Mouse (Mus musculus) stomach, embryonic 15.5 days (tissue): ENCODE data around the gene Dhx37. TPM values are rescaled to one million over a fixed set of nuclear protein-coding genes. Genes with fewer than 3 reads are reported as not detected.
A peak's percentile ranks its signal among the peaks of the same experiment; 100 is the strongest.

Experiments
- ATAC-seq: fragments of 200-750 bp; cut with Nextera tagmentation; 2 replicates; pipeline ENCODE4 v1.8.0; 2017; ENCODE audit warnings: low read depth, moderate number of reproducible peaks, moderate TSS enrichment; ENCODE audit not compliant: insufficient read depth, low FRiP score
- H3K27ac ChIP-seq: fragments of 300-500 bp; sonication (generic); 2 replicates; pipeline ENCODE4 v1.5.1; 2015; ENCODE audit warnings: mild to moderate bottlenecking, inconsistent platforms
- H3K27me3 ChIP-seq: fragments of 300-500 bp; sonication (generic); replicated peaks from 2 replicates; pipeline ENCODE4 v1.6.1; 2015; ENCODE audit warnings: inconsistent platforms
- H3K36me3 ChIP-seq: fragments of 300-500 bp; sonication (generic); 2 replicates; pipeline ENCODE4 v1.6.1; 2015; ENCODE audit warnings: inconsistent platforms
- H3K4me1 ChIP-seq: fragments of 300-500 bp; sonication (generic); 2 replicates; pipeline ENCODE4 v1.6.1; 2015; ENCODE audit warnings: inconsistent platforms
- H3K4me2 ChIP-seq: fragments of 300-500 bp; sonication (generic); 2 replicates; pipeline ENCODE4 v1.6.1; 2015; ENCODE audit warnings: mild to moderate bottlenecking, inconsistent platforms
- H3K4me3 ChIP-seq: fragments of 300-500 bp; sonication (generic); replicated peaks from 2 replicates; pipeline ENCODE4 v1.5.1; 2015; ENCODE audit warnings: inconsistent platforms
- H3K9ac ChIP-seq: fragments of 300-500 bp; sonication (generic); 2 replicates; pipeline ENCODE4 v1.6.1; 2015; ENCODE audit warnings: inconsistent platforms
- H3K9me3 ChIP-seq: fragments of 300-500 bp; sonication (generic); 2 replicates; pipeline ENCODE4 v1.6.1; 2016; ENCODE audit warnings: inconsistent platforms
- WGBS: fragments of 180-500 bp; shearing (Covaris S2); methylation state at CpG from one replicate; pipeline ENCODE4 v1.1.7; 2015; 5-methylcytosine and 5-hydroxymethylcytosine counted together
- polyA plus RNA-seq: library from polyadenylated mRNA; unstranded; fragments of >200 nt; fragmentation: Nextera tagmentation; extraction: Ambion mirVana; gene quantifications from 2 replicates; pipeline ENCODE4 v1.2.1, GENCODE M21; 2015

Gene Dhx37
- polyA plus RNA-seq, 1 experiment from 2014 or later: 11.5 TPM

DNA sequence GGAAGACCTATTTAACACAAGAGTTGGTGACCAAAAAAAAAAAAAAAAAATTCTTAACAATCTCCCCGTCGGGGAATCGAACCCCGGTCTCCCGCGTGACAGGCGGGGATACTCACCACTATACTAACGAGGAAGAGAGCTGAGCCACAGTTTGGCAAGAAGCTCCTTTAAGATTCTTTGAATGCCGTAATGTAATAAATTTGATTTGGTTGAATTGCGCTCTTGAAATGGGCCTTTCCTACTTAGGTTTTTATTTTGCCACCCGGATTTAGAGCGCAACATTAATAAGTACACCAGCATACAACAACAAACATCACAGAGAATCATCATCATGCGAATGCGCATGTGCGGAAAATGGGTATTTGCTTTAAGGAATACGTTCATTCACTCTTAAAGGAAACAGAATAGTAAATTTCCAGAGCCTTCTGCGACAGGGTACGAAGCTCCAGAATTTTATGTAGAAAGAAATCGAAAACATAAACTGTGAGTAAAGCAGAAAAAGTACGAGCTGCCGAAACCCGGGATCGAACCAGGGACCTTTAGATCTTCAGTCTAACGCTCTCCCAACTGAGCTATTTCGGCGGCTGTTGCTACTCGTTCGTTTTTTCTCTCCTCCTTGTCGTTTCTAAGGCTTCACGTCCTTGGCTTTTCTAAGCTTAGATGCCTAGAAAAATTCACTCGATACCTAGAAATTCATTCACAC lies 28.2 kb downstream of the Dhx37 start:
- H3K4me2 ChIP-seq: peak overlapping the region; percentile 82
- peak overlapping the region; percentile 45; the same call in 1 of the 2 replicates for H3K9ac ChIP-seq
- WGBS: under 1% methylated on average over 31 of the region's 31 CpGs
- no peaks in the 10 kb centered on the region for H3K36me3 ChIP-seq
- H3K27me3 ChIP-seq: no peaks in the 10 kb centered on the region
- ATAC-seq: peak; percentile 54
- peaks cover 17% of the 10 kb centered on the region for H3K4me1 ChIP-seq
- H3K27ac ChIP-seq: peak overlapping the region; percentile 90
- H3K9me3 ChIP-seq: no peaks in the 10 kb centered on the region
- peak overlapping the region; percentile 60 for H3K4me3 ChIP-seq

DNA sequence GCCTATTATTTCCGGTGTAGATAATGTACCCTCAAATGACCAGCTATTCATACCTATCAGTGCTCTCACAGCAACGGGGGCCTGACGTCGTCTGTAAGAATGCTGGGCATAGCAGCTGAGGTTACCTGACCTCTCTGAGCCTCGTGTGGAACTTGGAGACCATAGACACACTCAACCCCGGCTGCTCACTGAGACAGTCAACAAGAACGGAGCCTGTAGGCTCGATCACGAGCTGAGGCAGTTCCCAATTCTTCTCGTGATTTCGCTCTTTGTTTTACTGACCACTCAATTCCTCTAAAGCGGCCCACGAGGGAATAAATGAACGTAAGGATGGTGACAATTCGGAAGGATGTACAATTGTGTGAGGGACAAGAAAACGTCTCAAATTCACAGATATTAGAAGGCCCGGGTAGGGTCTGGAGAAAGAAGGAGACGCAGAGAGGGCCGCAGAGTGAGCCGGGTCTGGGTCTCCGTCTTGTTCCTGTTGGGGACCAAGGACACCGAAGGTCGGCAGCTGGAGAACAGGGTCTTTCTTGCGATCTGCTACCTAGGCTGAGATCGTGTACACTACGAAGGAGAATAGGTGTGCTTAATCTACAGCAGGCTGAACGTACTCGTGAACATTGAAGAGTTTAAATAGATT lies 28.9 kb downstream of the Dhx37 start:
- Histone ChIP-seq H3K9me3 (no peaks in the 10 kb centered on the region), H3K4me2 (peak overlapping the region; percentile 82), H3K4me3 (peak overlapping the region; percentile 60), H3K4me1 (peaks cover 16% of the 10 kb centered on the region), H3K36me3 (no peaks in the 10 kb centered on the region), H3K27ac (peak overlapping the region; percentile 88), H3K27me3 (no peaks in the 10 kb centered on the region), H3K9ac (peak overlapping the region; percentile 45)
- WGBS: under 1% methylated on average over 28 of the region's 28 CpGs
- ATAC-seq: peak; percentile 10; the same call in 1 of the 2 replicates

DNA sequence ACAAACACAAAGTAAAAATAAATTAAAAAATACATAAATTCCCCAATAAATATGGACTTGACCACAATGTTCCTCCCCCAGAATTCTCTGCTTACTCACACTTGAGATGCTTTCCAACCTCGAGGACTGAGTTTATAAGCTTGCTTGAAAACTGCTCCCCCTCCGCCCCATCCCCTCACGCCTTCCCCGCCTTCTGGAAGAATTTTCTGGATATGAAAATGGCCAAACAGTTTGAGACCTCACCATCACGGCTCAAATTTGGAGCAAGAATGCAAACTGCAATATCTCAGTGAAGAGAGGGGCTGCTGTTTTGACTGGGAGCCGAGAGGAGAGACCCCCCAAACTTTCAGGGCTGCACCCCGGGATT lies 29.4 kb downstream of the Dhx37 start:
- Histone ChIP-seq H3K4me3 (peak overlapping the region; percentile 60), H3K27me3 (no peaks in the 10 kb centered on the region), H3K9ac (peak overlapping the region; percentile 45), H3K9me3 (no peaks in the 10 kb centered on the region), H3K4me2 (peak overlapping the region; percentile 82), H3K4me1 (peaks cover 11% of the 10 kb centered on the region; the same call in 1 of the 2 replicates), H3K36me3 (no peaks in the 10 kb centered on the region), H3K27ac (peak overlapping the region; percentile 88)
- no peak for ATAC-seq
- WGBS: 1% methylated on average over 7 of the region's 7 CpGs

DNA sequence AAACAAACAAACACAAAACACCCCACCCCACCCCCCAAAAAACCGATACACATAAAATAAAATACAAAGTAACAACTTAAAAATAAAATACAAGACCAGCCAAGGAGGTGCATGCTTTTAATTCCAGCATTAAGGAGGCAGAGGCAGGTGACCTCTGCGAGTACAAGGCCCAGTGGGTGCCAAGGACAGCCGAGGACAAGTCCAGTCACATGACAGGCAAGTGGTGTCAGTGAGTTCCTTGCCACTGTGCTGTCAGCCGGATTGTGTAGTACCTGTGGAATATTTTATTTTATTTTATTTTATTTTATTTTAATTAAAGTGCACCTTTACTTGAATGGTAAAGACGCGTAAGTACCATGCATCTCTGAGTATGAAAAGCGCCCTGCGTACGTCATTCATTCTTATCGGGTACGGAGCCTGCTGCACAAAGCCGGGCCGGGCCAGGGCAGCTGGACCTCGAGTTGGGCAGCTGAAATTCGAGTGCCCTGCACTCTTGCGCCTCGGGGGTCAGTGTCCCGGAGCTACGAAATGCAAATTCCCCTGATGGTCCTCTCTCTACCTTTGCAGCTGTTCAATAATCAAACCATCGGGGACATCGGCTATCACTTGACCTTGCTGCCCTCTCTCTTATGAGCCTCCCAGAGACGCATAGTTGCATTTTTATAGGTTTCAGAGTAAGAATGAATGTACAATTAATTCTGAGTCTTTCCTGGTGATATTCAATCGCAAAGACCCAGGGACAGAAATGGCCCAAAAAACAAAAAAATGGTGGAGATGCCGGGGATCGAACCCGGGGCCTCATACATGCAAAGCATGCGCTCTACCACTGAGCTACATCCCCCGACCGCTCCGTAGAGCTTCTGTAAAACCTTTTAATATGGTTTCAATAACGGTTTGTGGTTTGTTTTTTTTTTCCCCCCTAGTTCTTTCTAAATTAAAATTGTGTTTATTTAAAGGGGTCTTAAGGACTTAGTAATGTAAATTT lies 30.1 kb downstream of the Dhx37 start:
- H3K27ac ChIP-seq: no peak overlapping the region
- H3K4me3 ChIP-seq: peak overlapping the region; percentile 42
- H3K36me3 ChIP-seq: no peaks in the 10 kb centered on the region
- 0 out of 2 replicates have a peak, but pooled peaks have one; percentile 9 for ATAC-seq
- no peak overlapping the region for H3K9ac ChIP-seq
- 15% methylated on average over 31 of the region's 31 CpGs for WGBS
- H3K4me1 ChIP-seq: peaks cover 9% of the 10 kb centered on the region; the same call in 1 of the 2 replicates
- no peaks in the 10 kb centered on the region for H3K27me3 ChIP-seq
- H3K4me2 ChIP-seq: peak overlapping the region; percentile 82
- H3K9me3 ChIP-seq: no peaks in the 10 kb centered on the region

DNA sequence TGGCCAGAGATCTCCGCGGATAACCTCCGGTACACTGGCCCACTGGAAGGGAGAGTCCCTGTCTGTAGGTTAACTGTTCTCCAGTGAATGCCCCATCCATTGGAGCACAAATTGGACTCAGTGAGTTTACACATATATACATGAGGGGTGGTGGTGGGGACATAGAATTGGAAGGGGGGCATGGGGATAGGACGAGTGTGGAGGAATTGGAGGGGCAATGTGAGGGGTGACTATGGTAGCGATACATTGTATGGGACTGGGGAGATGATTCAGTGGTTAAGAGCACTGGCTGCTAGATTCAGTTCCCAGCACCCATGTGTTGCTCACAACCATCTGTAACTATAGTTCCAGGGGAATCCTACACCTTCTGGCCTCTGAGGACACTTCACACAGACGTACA lies 30.9 kb downstream of the Dhx37 start:
- 63% methylated on average over 6 of the region's 6 CpGs for WGBS
- peaks cover 9% of the 10 kb centered on the region; the same call in 1 of the 2 replicates for H3K4me1 ChIP-seq
- H3K27me3 ChIP-seq: no peaks in the 10 kb centered on the region
- H3K9me3 ChIP-seq: no peaks in the 10 kb centered on the region
- no peak overlapping the region for H3K27ac ChIP-seq
- H3K36me3 ChIP-seq: no peaks in the 10 kb centered on the region
- H3K4me3 ChIP-seq: no peak overlapping the region
- no peak for ATAC-seq
- H3K4me2 ChIP-seq: no peak overlapping the region
- no peak overlapping the region for H3K9ac ChIP-seq

DNA sequence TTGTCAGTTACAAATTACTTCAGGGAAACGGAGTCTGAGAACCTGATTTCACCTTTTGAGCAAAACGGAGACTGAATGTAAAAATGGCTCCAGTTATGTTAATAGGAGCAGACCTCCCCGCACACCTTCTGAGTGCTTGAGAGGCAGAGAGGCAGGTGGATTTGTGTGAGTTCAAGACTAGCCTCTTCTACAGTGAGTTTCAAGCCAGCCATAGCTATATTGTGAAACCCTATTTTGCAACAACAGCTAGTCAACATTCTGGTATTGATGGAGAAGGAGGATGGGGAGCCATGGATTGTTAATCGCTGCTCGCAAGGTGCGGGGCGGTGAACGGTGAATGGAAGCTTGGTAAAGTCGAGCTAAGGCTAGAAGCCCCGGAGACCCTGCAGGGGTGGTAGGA lies 31.4 kb downstream of the Dhx37 start:
- Histone ChIP-seq H3K9me3 (no peaks in the 10 kb centered on the region), H3K4me1 (peaks cover 8% of the 10 kb centered on the region; the same call in 1 of the 2 replicates), H3K9ac (no peak overlapping the region), H3K4me3 (no peak overlapping the region), H3K36me3 (no peaks in the 10 kb centered on the region), H3K27ac (no peak overlapping the region), H3K27me3 (no peaks in the 10 kb centered on the region), H3K4me2 (no peak overlapping the region)
- no peak for ATAC-seq
- 55% methylated on average over 10 of the region's 10 CpGs for WGBS

DNA sequence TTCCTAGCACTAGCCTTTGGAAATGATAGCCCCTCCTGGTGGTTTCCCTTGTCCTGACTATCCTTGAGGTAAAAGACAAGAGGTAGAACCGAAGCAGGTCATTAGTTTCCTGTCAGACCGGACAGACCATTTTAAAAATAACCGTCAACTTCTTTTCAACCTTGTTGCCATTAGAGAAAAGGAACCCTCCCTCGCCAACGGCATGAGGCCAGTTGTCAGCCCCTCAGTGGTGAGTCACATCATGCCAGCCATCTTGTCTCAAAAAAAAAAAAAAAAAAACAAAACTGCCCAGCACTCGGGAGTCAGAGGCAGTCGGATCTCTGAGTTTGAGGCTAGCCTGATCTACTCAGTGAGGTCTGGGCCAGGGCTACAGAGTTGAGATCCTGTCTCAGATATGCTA lies 33.0 kb downstream of the Dhx37 start:
- Histone ChIP-seq H3K4me2 (no peak overlapping the region), H3K9me3 (no peaks in the 10 kb centered on the region), H3K27ac (no peak overlapping the region), H3K36me3 (no peaks in the 10 kb centered on the region), H3K9ac (no peak overlapping the region), H3K27me3 (no peaks in the 10 kb centered on the region), H3K4me3 (no peak overlapping the region), H3K4me1 (0 out of 2 replicates have a peak, but pooled peaks cover 3% of the 10 kb centered on the region)
- no peak for ATAC-seq
- WGBS: 42% methylated on average over 7 of the region's 7 CpGs

DNA sequence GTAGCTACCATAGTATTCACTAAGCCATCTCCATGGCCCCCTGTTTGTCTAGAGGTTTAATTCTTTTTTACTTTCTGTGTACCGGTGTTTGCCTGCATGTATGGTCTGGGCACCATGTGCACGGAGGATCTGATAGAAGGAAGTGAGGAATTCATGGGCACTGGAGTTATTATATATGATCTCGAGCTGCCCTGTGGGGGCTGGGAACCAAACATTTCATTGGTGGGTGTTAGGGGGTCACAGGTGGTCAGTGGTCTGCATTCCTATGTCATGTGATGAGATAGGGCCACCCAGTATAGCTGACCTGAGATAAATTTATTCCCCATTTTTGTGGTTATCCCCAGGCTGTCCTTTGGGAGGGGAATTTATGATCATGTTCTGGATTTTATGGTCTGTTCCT lies 38.9 kb downstream of the Dhx37 start:
- H3K9ac ChIP-seq: no peak overlapping the region
- WGBS: 35% methylated on average over 3 of the region's 3 CpGs
- H3K4me2 ChIP-seq: peak overlapping the region; percentile 59; the same call in 1 of the 2 replicates
- peaks cover 19% of the 10 kb centered on the region for H3K4me1 ChIP-seq
- no peak for ATAC-seq
- H3K9me3 ChIP-seq: no peaks in the 10 kb centered on the region
- H3K4me3 ChIP-seq: 0 out of 2 replicates have a peak overlapping the region, but pooled peaks have one; percentile 20
- no peaks in the 10 kb centered on the region for H3K27me3 ChIP-seq
- H3K36me3 ChIP-seq: no peaks in the 10 kb centered on the region
- peak overlapping the region; percentile 99 for H3K27ac ChIP-seq

DNA sequence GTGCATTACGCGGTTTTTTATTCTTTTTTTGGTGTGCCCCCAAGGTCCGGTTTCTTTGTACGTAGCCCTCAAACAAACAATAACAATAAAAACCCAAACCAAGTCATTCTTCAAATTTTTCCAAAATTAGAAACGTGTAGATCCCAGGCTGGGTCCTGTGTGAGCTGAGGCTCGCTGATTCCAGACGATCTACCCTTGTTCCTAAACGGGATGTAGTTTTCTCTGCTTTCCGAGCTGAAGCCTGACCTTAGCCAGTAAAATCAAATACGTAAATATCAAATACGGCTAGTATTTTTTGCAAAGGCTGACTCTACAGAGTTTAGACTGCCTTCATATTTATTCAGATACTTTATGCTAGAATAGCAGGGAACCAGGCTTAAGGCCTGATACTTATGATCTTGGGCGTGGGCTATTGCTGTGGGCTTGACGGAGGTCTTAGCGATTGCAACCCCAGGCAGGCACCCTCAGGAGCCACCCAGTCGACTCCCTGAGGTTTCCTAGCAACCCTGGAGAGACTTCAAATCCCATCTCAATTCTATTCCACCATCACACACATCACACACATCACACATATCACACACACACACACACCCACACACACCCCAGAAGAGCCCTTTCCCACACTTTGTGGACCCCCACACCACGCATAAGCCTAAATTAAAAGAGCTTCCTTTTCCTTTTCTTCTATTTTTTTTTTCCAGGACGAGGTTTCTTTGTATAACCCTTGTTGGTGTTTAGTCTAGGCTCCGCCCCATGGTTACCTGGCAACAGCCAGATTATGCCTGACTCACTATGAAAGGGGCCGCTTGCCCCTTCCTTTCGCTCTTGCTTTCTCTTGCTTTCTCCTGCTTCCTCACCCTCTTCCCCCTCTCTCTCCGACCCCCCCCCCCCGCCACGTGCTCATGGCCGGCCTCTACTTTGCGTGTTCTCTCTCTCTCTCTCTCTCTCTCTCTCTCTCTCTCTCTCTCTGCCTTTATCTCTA lies 40.0 kb downstream of the Dhx37 start:
- peak; percentile 40 for ATAC-seq
- H3K27me3 ChIP-seq: no peaks in the 10 kb centered on the region
- 7% methylated on average over 21 of the region's 25 CpGs for WGBS
- peak overlapping the region; percentile 99 for H3K27ac ChIP-seq
- peak overlapping the region; percentile 32 for H3K4me3 ChIP-seq
- no peaks in the 10 kb centered on the region for H3K36me3 ChIP-seq
- peaks cover 19% of the 10 kb centered on the region for H3K4me1 ChIP-seq
- peak overlapping the region; percentile 13; the same call in 1 of the 2 replicates for H3K9ac ChIP-seq
- peak overlapping the region; percentile 59 for H3K4me2 ChIP-seq
- H3K9me3 ChIP-seq: no peaks in the 10 kb centered on the region

DNA sequence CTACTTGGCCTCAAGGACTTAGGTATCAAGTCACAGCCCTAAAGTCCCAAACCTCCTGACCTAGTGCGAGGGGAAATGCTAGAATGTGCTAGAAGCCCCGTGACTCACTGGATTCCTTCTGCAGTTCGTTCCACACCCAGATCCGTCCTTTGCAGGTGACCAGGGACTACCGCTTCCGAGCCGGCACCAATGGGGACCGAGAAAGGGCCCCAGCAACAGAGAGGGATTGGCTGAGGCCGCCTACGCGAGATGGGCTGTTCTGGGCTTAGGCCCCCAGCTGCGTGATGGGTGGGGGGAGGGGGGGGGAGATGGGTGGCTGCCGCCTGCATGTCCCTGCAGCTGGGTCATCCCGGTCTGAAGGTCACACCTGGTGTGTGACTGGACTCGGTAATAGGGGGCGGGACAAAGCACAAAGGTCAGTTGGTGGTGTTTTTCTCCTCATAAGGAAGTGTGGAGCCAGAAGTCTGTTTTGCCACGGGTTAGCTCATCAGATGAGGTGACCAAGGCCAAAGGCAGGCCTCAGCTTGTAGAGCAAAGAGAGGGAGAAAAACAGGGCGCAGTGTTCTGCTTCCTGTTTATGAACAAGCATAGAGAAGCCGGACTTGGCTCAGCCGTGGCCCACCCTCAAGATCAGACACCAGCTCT lies 40.8 kb downstream of the Dhx37 start:
- H3K27ac ChIP-seq: peak overlapping the region; percentile 99
- H3K9me3 ChIP-seq: no peaks in the 10 kb centered on the region
- no peaks in the 10 kb centered on the region for H3K36me3 ChIP-seq
- H3K4me2 ChIP-seq: peak overlapping the region; percentile 59
- H3K27me3 ChIP-seq: no peaks in the 10 kb centered on the region
- peak overlapping the region; percentile 32 for H3K4me3 ChIP-seq
- under 1% methylated on average over 20 of the region's 20 CpGs for whole genome bisulfite sequencing
- peak overlapping the region; percentile 13; the same call in 1 of the 2 replicates for H3K9ac ChIP-seq
- ATAC-seq: peak; percentile 95
- H3K4me1 ChIP-seq: peaks cover 19% of the 10 kb centered on the region
